Mouse (Mus musculus) kidney, adult 2 months (tissue): ENCODE results near the gene Fam120c.

ENCODE experiments used
- CTCF ChIP-seq: fragments of 200-500 bp; conservative IDR thresholded peaks from 2 replicates; pipeline ENCODE4 v1.5.1; 2011; ENCODE audit warnings: low read depth, mild to moderate bottlenecking, control low read depth, low read length, moderate library complexity, mixed read lengths; ENCODE audit not compliant: insufficient read depth, insufficient read length
- POLR2A ChIP-seq: fragments of 200-500 bp; IDR thresholded peaks from one replicate; pipeline ENCODE4 v1.6.1; 2011; ENCODE audit warnings: low read depth, low read length, control low read depth

DNA sequence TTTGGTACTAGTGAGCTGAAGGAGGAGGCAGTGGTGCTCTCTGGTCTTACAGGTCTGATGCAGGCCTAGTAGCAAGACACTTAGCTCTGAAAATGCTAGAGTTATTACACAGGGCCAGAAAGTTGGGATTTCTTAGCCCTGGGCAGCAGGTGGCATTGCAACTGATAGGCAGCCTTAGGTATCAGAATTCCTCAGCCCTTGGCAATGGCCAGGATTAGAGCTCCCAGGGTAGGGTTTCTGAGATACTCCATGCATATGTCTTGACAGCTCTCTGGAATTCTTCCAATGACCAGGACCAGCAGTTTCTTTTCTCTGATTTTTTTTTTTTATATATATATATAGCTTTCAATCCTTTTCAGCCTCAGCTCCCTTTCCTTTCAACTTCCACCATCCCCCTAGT is 45.6 kb upstream of the Fam120c start:
- TF ChIP-seq CTCF (no peak), POLR2A (no peak)
